Mouse (Mus musculus): ENCODE data around the gene Kcnk7.

GRCm38 (mm10) chr19:5745756-5746710 is 41.9 kb downstream of the Kcnk7 start:
- TF ChIP-seq CTCF (IDR thresholded peaks at IDR 0.05), result no peak
- no peak for TF ChIP-seq EP300 (IDR thresholded peaks at IDR 0.05)

Data from lung, postnatal 0 days (tissue).